Mouse (Mus musculus): ENCODE data around the gene Ddr2. TPM values are rescaled to one million over a fixed set of nuclear protein-coding genes. Genes with fewer than 3 reads are reported as not detected.
"Not testable (repeated sequence)": the region's sequence is repeated elsewhere in the genome, so short reads cannot be mapped to it uniquely, and the experiment has no call there.

The Ddr2 gene
- polyA plus RNA-seq, 1 experiment from 2014 or later, result 22.8 TPM

DNA sequence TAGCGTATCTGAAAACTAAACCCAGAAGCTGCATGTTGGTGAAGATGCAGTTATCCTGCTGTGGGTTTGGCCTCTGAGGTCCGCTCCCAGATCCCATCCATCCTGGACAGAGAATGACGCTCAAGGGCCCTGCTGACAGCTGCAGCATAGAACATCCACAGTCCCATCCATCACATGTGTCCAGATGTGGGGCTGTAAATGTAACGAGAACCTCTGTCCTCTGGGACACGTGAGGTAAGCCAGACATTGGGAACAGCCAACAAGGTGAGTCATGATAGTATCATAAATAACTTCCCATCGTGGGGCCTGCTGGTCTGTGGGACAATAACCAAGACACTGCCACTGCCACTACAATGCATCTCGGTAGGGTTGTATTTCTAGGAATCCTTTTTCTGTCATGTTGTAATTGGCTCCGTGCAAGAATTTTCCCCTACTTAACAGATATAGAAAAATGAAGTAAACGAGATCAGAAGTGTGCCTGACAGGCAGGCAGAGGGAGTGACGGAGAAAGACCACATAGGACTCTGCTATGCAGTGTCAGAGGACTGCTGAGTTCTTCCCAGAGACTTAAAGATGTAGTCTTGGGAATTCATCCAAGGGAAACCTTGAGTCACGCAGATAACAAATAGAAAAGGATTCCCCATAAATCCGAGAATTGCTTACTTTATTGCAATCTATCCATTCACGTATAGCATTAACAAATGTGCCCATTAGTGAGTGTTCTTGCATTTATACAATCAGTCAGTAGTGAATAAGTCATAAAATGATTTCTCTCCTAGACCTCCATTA lies 101.9 kb downstream of the Ddr2 start:
- no peaks in the 10 kb centered on the region for H3K27me3 ChIP-seq (ENCODE audit: low read depth, poor library complexity, severe bottlenecking)
- H3K27ac ChIP-seq (replicated peaks), result no peak overlapping the region
- WGBS, result 93% methylated on average over 13 of the region's 13 CpGs
- no peaks in the 10 kb centered on the region for H3K9me3 ChIP-seq (replicated peaks)
- DNase-seq (ENCODE audit: low spot score), result no peak
- no peaks in the 10 kb centered on the region for H3K4me1 ChIP-seq
- no peaks in the 10 kb centered on the region for H3K36me3 ChIP-seq
- H3K4me3 ChIP-seq, result no peak overlapping the region

DNA sequence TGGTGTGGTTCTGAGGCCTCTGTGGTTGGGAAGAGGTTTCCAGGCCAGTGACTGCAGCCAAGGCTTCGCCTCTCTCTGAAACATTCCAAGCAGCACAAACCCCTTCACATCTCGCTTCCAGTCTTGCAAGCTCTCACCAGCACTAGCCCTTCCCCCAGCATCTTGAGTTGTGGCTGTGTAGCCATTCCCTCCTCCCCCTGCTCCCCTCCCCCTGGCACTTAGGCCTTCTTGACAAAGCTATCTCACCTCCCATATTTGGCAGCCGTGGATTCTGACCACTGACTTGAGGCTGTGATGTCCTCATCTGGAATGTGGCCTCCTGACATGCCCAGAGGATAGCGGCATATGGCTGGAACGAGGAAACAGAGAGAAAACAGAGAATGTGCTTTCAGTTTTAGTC lies 104.0 kb downstream of the Ddr2 start:
- no peak overlapping the region for H3K27ac ChIP-seq (replicated peaks)
- 72% methylated on average over 5 of the region's 5 CpGs for WGBS
- H3K36me3 ChIP-seq, result no peaks in the 10 kb centered on the region
- H3K9me3 ChIP-seq (replicated peaks), result no peaks in the 10 kb centered on the region
- no peaks in the 10 kb centered on the region for H3K4me1 ChIP-seq
- DNase-seq (ENCODE audit: low spot score), result no peak
- H3K4me3 ChIP-seq, result no peak overlapping the region
- no peaks in the 10 kb centered on the region for H3K27me3 ChIP-seq (ENCODE audit: low read depth, poor library complexity, severe bottlenecking)

DNA sequence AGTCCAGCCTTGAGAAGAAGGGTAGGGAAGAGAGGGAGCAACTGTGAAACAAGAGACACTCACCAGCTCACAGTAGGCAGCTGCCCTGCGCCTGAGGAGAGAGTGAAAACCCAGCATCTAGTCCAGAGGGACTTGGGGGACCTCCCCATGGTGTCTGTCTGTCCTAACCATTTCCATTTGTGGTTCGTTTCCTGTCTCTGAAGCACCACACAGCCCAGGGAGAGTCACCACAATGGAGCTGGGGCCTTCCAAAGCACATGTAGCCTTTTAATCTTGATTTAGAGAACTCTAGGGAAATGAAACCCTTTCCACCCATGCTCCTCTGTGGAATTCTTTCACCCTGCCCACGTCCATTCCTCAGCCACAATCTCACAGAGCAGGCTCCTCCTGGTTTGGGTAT lies 105.3 kb downstream of the Ddr2 start:
- DNase-seq (ENCODE audit: low spot score), result no peak
- Histone ChIP-seq H3K27me3 (ENCODE audit: low read depth, poor library complexity, severe bottlenecking) (no peaks in the 10 kb centered on the region), H3K36me3 (no peaks in the 10 kb centered on the region), H3K27ac (replicated peaks) (no peak overlapping the region), H3K9me3 (replicated peaks) (no peaks in the 10 kb centered on the region), H3K4me3 (no peak overlapping the region), H3K4me1 (no peaks in the 10 kb centered on the region)
- WGBS, result 78% methylated on average over 3 of the region's 3 CpGs

DNA sequence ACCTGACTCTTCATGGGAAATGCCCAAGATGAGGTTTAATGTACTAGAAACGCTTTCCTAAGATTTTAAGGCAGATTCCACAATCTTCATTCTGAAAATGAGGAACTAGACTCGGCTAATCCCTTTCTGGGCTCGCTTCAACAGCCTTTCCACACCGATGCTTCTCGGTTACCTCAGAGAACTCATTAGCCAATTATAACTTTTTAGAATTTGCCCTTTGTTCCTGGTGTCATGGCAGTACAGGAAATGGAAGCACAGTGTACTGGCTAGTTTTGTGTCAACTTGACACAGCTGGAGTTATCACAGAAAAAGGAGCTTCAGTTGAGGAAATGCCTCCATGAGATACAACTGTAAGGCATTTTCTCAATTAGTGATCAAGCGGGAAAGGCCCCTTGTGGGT lies 116.7 kb downstream of the Ddr2 start:
- H3K27me3 ChIP-seq (ENCODE audit: low read depth, poor library complexity, severe bottlenecking); H3K9me3 ChIP-seq (replicated peaks); DNase-seq (ENCODE audit: low spot score); H3K4me3 ChIP-seq; H3K27ac ChIP-seq (replicated peaks); H3K4me1 ChIP-seq; H3K36me3 ChIP-seq: not testable (repeated sequence)
- 91% methylated on average over 6 of the region's 6 CpGs for WGBS

DNA sequence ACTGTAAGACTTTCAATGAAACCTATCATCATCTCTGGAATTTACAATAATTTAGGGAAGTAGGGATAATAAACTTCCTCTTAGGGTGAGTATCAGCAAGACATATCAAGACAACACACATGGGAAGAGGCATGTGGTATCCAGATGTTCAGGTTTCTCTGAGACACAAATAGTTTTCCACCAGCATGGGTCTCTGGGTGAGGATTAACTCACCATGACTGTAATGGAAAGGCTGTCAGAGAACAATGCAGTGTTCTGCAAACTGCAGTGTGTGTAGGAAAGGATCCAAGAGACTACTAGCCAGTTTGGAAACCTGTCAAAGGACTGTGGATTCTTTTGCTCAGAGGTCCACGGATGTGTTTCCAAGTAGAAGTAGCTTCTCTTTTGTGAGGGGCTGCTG lies 124.4 kb downstream of the Ddr2 start:
- DNase-seq (ENCODE audit: low spot score), result no peak
- WGBS, result 78% methylated on average over 1 of the region's 1 CpGs
- Histone ChIP-seq H3K4me3 (no peak overlapping the region), H3K4me1 (no peaks in the 10 kb centered on the region), H3K36me3 (no peaks in the 10 kb centered on the region), H3K9me3 (replicated peaks) (no peaks in the 10 kb centered on the region), H3K27ac (replicated peaks) (no peak overlapping the region), H3K27me3 (ENCODE audit: low read depth, poor library complexity, severe bottlenecking) (no peaks in the 10 kb centered on the region)

DNA sequence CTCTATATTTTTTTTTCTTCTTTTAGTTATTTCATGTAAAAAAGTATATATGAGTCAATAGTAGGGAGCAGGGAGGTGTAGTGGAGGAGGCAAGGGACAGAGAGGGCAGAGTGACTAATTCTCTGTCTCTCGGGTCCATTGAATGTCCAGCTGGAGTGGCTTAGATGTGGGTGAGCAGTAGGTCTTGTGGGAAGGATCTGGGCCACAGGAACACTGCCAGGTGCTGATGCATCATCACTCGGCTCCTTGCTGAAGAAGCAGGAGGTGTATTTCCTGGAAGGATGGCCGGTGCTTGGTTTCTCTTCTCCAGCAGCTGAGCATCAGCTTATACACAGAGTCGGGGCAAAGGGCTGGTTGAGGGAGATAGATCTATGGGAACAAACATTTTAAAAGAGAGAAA lies 132.9 kb downstream of the Ddr2 start:
- DNase-seq (ENCODE audit: low spot score), result no peak
- Histone ChIP-seq H3K9me3 (replicated peaks) (no peaks in the 10 kb centered on the region), H3K27ac (replicated peaks) (no peak overlapping the region), H3K36me3 (no peaks in the 10 kb centered on the region), H3K4me1 (no peaks in the 10 kb centered on the region), H3K27me3 (ENCODE audit: low read depth, poor library complexity, severe bottlenecking) (no peaks in the 10 kb centered on the region), H3K4me3 (no peak overlapping the region)
- WGBS, result 87% methylated on average over 4 of the region's 4 CpGs

DNA sequence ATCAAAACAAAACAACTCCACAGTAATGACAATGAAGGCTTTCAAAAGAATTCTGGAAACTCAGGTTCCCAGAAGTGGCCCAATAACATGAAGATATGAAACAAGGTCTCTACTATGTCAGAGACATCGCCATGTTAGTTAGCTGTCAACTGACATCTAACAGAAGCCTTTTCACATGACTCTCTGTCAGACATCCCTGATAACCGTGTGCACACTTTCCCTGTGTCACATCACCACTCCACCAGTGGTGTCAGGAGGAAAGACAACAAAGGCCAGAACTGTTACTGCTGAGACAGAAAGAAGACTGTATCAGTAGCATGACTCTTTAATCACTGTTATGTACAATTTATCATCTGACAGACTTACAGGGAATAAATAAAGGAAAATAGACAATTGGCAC lies 138.6 kb downstream of the Ddr2 start:
- DNase-seq (ENCODE audit: low spot score), result no peak
- 91% methylated on average over 2 of the region's 2 CpGs for WGBS
- Histone ChIP-seq H3K9me3 (replicated peaks) (no peaks in the 10 kb centered on the region), H3K4me1 (peaks cover 24% of the 10 kb centered on the region), H3K27ac (replicated peaks) (no peak overlapping the region), H3K4me3 (no peak overlapping the region), H3K36me3 (peaks cover 3% of the 10 kb centered on the region), H3K27me3 (ENCODE audit: low read depth, poor library complexity, severe bottlenecking) (no peaks in the 10 kb centered on the region)

DNA sequence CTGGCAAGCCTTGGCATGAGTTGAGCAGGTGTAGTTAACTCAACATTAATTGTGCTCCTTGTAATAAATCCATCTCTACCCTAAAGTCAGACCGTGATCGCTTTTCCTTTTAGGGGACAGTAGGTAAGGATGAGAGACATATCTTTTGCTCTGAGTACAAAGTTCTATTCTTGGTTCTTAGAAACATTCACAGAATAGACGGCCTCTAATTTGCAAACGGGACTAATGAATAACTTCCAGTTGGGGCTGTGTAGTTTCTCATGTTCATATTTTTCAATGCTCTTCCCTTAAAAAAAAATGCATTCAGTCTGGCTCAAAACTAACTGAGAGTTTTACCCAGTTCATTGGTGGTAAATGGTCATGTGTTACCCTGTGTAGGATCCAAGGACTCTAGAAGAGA lies 139.6 kb downstream of the Ddr2 start:
- no peak overlapping the region for H3K4me3 ChIP-seq
- no peak overlapping the region for H3K27ac ChIP-seq (replicated peaks)
- DNase-seq (ENCODE audit: low spot score), result no peak
- H3K9me3 ChIP-seq (replicated peaks), result no peaks in the 10 kb centered on the region
- peaks cover 14% of the 10 kb centered on the region for H3K36me3 ChIP-seq
- peaks cover 24% of the 10 kb centered on the region for H3K4me1 ChIP-seq
- H3K27me3 ChIP-seq (ENCODE audit: low read depth, poor library complexity, severe bottlenecking), result no peaks in the 10 kb centered on the region
- 96% methylated on average over 4 of the region's 4 CpGs for WGBS

DNA sequence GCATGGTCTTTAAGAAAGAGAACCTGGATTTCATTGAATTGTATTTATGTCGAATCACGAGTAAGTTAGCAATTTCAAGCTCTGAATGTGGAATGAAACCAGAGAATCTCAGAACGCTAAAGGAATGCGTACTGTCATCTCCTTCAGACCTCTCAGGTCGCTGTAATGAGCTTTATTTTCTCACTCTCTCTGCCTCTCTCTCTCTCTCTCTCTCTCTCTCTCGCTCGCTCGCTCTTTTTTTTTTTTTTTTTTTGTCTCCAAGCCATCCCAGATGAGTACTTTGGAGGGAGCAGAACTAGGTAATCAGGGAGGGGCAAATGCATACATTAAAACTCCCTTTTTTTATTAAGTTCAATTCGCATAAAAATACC lies 141.1 kb downstream of the Ddr2 start:
- 1% methylated on average over 9 of the region's 9 CpGs for WGBS
- Histone ChIP-seq H3K4me3 (peak overlapping the region; percentile 75), H3K4me1 (peaks cover 24% of the 10 kb centered on the region), H3K27ac (replicated peaks) (peak overlapping the region; percentile 88), H3K9me3 (replicated peaks) (no peaks in the 10 kb centered on the region), H3K27me3 (ENCODE audit: low read depth, poor library complexity, severe bottlenecking) (no peaks in the 10 kb centered on the region), H3K36me3 (peaks cover 28% of the 10 kb centered on the region)
- DNase-seq (ENCODE audit: low spot score), result no peak

DNA sequence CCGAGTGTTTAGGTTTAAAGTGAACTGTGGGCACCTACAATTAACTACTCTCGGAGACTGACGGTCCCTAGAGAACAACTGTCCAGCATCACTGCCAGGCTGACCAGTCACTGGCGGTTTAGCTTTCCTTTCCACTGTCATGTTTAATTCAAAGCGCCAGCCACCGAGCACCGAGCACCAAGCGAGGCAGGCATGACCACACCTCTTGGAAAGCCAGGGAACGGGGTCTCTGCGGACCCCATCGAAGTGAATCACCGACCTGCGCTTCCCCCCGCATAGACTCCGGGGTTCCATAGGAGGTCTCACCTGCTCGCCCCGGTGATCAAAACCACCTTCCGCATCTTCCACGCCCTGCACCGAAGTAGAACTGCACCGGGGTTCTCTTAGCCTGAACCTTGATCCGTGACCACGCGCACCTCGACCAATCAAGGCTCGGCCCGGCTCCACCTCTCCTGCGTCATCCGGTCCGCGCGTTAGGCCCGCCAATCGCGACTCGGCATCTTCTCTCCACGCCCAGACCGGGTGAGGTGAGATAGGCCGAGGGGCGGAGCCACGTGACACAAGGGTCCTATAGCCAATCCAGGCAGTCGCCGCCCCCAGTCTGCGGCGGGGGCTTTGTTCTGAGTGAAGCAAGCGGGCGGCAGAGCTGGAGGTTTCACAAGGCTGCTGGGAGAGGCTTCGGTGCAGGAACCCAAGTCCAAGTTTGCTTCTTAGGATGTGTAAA lies 141.6 kb downstream of the Ddr2 start, which contains the start of gene Hsd17b7:
TSS of gene Hsd17b7 (minus strand) at position 450 of the 724 bp plus-strand sequence.
- peak; percentile 99 for DNase-seq (ENCODE audit: low spot score)
- Histone ChIP-seq H3K4me3 (peak within 1 kb of the TSS; percentile 75), H3K27ac (replicated peaks) (peak within 1 kb of the TSS; percentile 88), H3K4me1 (peaks cover 24% of the 10 kb centered on the region), H3K27me3 (ENCODE audit: low read depth, poor library complexity, severe bottlenecking) (no peaks in the 10 kb centered on the region), H3K9me3 (replicated peaks) (no peaks in the 10 kb centered on the region), H3K36me3 (peaks cover 34% of the 10 kb centered on the region)
- WGBS, result 2% methylated on average over 48 of the region's 48 CpGs

DNA sequence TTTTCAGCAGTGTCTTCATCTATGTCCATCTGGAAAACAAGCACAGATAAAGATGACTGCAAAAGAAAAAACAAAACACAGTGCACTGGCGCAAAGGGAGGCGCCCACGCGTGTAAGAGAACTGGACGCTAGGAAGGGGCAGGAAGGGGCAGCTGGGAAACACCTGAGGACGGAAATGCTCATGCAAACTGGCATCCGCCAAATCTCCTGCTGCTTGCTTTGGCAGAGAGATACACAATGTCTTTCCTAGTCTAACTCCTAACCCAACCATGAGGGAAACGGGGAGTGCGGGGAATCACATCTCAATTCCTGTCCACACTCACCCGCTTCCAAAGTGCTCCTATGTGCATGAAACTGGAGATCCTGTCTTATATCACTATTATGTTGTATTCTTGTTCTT lies 157.5 kb downstream of the Ddr2 start:
- 95% methylated on average over 10 of the region's 10 CpGs for WGBS
- no peaks in the 10 kb centered on the region for H3K27me3 ChIP-seq (ENCODE audit: low read depth, poor library complexity, severe bottlenecking)
- DNase-seq (ENCODE audit: low spot score), result no peak
- no peaks in the 10 kb centered on the region for H3K4me1 ChIP-seq
- H3K4me3 ChIP-seq, result no peak overlapping the region
- H3K9me3 ChIP-seq (replicated peaks), result no peaks in the 10 kb centered on the region
- no peak overlapping the region for H3K27ac ChIP-seq (replicated peaks)
- H3K36me3 ChIP-seq, result peaks cover 82% of the 10 kb centered on the region

DNA sequence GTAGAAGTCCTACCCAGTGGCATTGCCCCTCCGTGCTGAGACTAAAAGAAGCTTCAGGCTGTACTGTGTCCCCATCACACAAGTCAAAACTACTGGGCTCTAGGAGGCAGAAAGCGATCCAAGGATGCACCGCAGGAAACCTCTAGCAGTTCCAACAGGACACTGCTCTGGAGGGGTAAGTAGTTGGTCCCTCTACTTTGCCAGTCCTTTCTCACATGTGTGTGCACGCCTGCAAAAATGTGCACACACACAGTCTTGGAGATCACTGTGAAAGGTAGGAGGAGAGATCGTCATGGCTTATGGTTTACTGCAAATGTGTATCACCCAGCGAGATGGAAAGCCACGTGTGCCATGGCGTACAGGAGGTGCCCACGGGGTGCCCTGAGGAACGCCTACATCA lies 157.9 kb downstream of the Ddr2 start:
- 95% methylated on average over 10 of the region's 10 CpGs for WGBS
- H3K27ac ChIP-seq (replicated peaks), result no peak overlapping the region
- H3K4me1 ChIP-seq, result no peaks in the 10 kb centered on the region
- no peaks in the 10 kb centered on the region for H3K9me3 ChIP-seq (replicated peaks)
- H3K4me3 ChIP-seq, result no peak overlapping the region
- peaks cover 77% of the 10 kb centered on the region for H3K36me3 ChIP-seq
- DNase-seq (ENCODE audit: low spot score), result no peak
- H3K27me3 ChIP-seq (ENCODE audit: low read depth, poor library complexity, severe bottlenecking), result no peaks in the 10 kb centered on the region

DNA sequence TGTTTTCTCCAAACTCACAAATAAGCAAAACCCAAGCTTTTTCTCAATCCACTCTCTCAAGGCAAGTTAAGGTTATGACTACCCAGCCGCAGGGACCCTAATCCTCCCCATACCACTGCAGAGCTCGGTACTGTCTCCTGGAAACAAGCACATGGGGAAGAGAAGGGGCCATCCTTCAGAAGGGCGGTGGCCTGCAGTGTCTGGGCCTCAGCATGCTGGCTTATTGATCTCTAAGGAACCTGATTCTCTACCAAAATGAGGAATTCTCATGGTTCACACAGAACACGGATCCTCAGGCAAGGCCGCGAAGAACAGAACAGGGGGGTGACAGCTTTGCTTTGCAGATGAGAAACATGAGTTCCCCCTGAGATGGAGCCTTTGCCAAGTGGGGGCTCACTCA lies 159.0 kb downstream of the Ddr2 start:
- DNase-seq (ENCODE audit: low spot score), result no peak
- no peak overlapping the region for H3K4me3 ChIP-seq
- H3K36me3 ChIP-seq, result peaks cover 67% of the 10 kb centered on the region
- WGBS, result 90% methylated on average over 6 of the region's 6 CpGs
- H3K9me3 ChIP-seq (replicated peaks), result no peaks in the 10 kb centered on the region
- H3K27ac ChIP-seq (replicated peaks), result no peak overlapping the region
- H3K27me3 ChIP-seq (ENCODE audit: low read depth, poor library complexity, severe bottlenecking), result no peaks in the 10 kb centered on the region
- no peaks in the 10 kb centered on the region for H3K4me1 ChIP-seq

All from midbrain, embryonic 10.5 days (tissue).